Mouse (Mus musculus) heart, adult 2 months (tissue): Measurements from ENCODE around the gene Apod.

Experiments
- CTCF ChIP-seq: fragments of 200-600 bp; IDR thresholded peaks from 2 replicates; pipeline ENCODE4 v1.8.1; 2022; ENCODE audit warnings: antibody characterized with exemption, mild to moderate bottlenecking, moderate library complexity
- EP300 ChIP-seq: fragments of 200-500 bp; IDR thresholded peaks from 2 replicates; pipeline ENCODE4 v1.6.1; 2011; ENCODE audit warnings: low read depth, low read length, control low read depth; ENCODE audit not compliant: insufficient read depth
- POLR2A ChIP-seq: fragments of 200-500 bp; IDR thresholded peaks from 2 replicates; pipeline ENCODE4 v1.6.1; 2011; ENCODE audit warnings: mild to moderate bottlenecking, low read depth, low read length, control low read depth; ENCODE audit not compliant: insufficient read depth

DNA sequence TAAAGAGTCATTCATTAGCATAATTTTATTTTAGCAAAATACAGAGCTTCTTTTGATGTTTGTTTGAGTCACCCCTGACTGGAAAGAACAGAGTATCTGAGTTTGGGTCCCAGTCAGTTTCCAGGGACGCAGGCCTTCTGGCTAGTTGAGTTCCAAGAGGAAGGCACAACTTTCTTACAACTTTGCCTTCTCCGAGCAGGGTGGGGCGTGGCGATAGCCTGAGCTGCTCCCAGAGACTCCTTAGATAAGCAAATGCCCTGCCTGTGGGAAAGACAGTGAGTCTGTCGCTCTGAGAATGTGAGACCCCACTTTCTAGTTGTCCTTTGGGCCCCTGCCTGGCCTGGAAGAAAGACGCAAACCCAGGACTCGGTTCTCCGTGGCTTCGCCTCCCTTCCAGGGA lies 44.4 kb upstream of the Apod start:
- no peak for TF ChIP-seq CTCF
- TF ChIP-seq POLR2A = no peak
- TF ChIP-seq EP300 = no peak
